9 mouse cellular contexts compared by ENCODE assay signal in the genomic region with DNA sequence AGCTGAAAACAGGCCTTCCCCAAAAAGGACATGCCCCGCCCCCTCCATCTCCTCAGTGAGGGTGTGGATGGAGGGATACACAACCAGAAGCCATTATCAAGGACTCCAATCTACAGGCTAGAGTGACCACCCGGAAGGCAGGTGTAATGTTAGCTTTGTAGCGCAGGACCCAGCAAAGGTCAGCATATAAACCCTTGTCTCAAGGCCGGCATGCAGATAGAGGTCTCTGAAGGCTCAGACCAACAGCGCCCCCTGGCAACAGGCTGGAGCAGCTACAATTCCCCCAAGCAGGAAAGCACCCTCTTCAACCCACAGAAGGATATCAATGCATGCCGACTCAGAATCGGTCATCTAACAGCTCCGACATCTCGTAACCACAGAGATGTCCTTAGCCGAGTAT.
A peak's percentile ranks its signal among the peaks of the same experiment; 100 is the strongest.
DNase-seq lines count a peak whose midpoint lies in the region; ATAC-seq and TF ChIP-seq lines count a peak whose summit lies in the region.
"Had no signal": no experiment of that assay in that cellular context is flagged by ENCODE, and none has a peak within 500 bp of the region (broad histone marks: within the 10 kb centered on the region; RNA-seq: fewer than 3 reads in every experiment).

No protein-coding gene starts in this region.

- H3K4me1 ChIP-seq in hindbrain, embryonic 10.5 days (replicated peaks): peaks cover 15% of the 10 kb centered on the region
- peaks cover 16% of the 10 kb centered on the region for H3K4me1 ChIP-seq in hindbrain, embryonic 16.5 days (ENCODE audit: control insufficient read depth, insufficient read depth, low read depth, low read length)

- no peaks in the 10 kb centered on the region for H3K27me3 ChIP-seq in hindbrain, embryonic 10.5 days (ENCODE audit: insufficient read depth, poor library complexity, severe bottlenecking)
- H3K27me3 ChIP-seq in hindbrain, embryonic 16.5 days (replicated peaks; ENCODE audit: control insufficient read depth, insufficient read depth, low read length): no peaks in the 10 kb centered on the region
- no peaks in the 10 kb centered on the region for H3K27me3 ChIP-seq in C2C12 (ENCODE audit: control insufficient read depth, insufficient read depth, insufficient read length)
- H3K27me3 ChIP-seq: limb, embryonic 13.5 days had no signal

- H3K4me3 ChIP-seq in hindbrain, embryonic 10.5 days: no peak overlapping the region
- no peak overlapping the region for H3K4me3 ChIP-seq in hindbrain, embryonic 16.5 days (ENCODE audit: low read length)
- no peak overlapping the region for H3K4me3 ChIP-seq in C2C12 (ENCODE audit: insufficient read depth, poor library complexity, severe bottlenecking)
- H3K4me3 ChIP-seq: limb, embryonic 13.5 days had no signal

- no peaks in the 10 kb centered on the region for H3K79me2 ChIP-seq in C2C12 (ENCODE audit: control insufficient read depth, insufficient read depth)

- H3K27ac ChIP-seq in hindbrain, embryonic 10.5 days: no peak overlapping the region
- H3K27ac ChIP-seq in hindbrain, embryonic 16.5 days (ENCODE audit: low read depth, low read length): no peak overlapping the region
- H3K27ac ChIP-seq: limb, embryonic 13.5 days had no signal

- no peaks in the 10 kb centered on the region for H3K9me3 ChIP-seq in hindbrain, embryonic 10.5 days
- no peaks in the 10 kb centered on the region for H3K9me3 ChIP-seq in hindbrain, embryonic 16.5 days (ENCODE audit: control insufficient read depth, low read length)
- H3K9me3 ChIP-seq: limb, embryonic 13.5 days had no signal

- no peak overlapping the region for H3ac ChIP-seq in C2C12 (ENCODE audit: control insufficient read depth, insufficient read length, low read depth)

- no peaks in the 10 kb centered on the region for H3K36me3 ChIP-seq in hindbrain, embryonic 10.5 days
- no peaks in the 10 kb centered on the region for H3K36me3 ChIP-seq in hindbrain, embryonic 16.5 days (ENCODE audit: control insufficient read depth, insufficient read depth, low read length)
- H3K36me3 ChIP-seq in C2C12 (ENCODE audit: control insufficient read depth, insufficient read depth): peaks cover 2% of the 10 kb centered on the region
- H3K36me3 ChIP-seq: limb, embryonic 13.5 days had no signal

- no peaks in the 10 kb centered on the region for H3K79me3 ChIP-seq in C2C12 (ENCODE audit: low read depth)

- no peak for ATAC-seq in hindbrain, embryonic 16.5 days

- WGBS in hindbrain, embryonic 10.5 days: 67% methylated on average over 10 of the region's 10 CpGs
- WGBS in hindbrain, embryonic 16.5 days: 70% methylated on average over 10 of the region's 10 CpGs

- no peak overlapping the region for H3K9ac ChIP-seq in hindbrain, embryonic 16.5 days (ENCODE audit: low read depth, low read length)
- H3K9ac ChIP-seq: limb, embryonic 13.5 days had no signal

- H3K4me2 ChIP-seq in hindbrain, embryonic 16.5 days (ENCODE audit: low read length): no peak overlapping the region
- H3K4me2 ChIP-seq: limb, embryonic 13.5 days had no signal

- DNase-seq in hindbrain, embryonic 10.5 days (ENCODE audit: low spot score): peak; percentile 48
- DNase-seq in adrenal gland, postnatal 25 days: peak; percentile 87
- DNase-seq in embryo, embryonic 11.5 days (ENCODE audit: low read depth, low spot score): peak; percentile 27
- peak; percentile 75 to 76 for DNase-seq in kidney, postnatal 4 days
- DNase-seq in natural killer cell, adult 2 months (ENCODE audit: low spot score in 2 of 2): peak; percentile 9 to 30
- peak; percentile 79 for DNase-seq in thymus, postnatal 4 days

- TF ChIP-seq CTCF in C2C12 (IDR thresholded peaks at IDR 0.05; ENCODE audit: control insufficient read depth, insufficient read depth, insufficient read length): peak; percentile 54

TF ChIP-seq in C2C12, 6 proteins besides CTCF, POLR2A, EP300 and RAD21:
- TF ChIP-seq MYOG (IDR thresholded peaks at IDR 0.05; ENCODE audit: control insufficient read depth, extremely low read depth, insufficient read length) (no peak), USF1 (IDR thresholded peaks at IDR 0.05; ENCODE audit: low read depth) (no peak), CEBPB (IDR thresholded peaks at IDR 0.05; ENCODE audit: low read depth) (no peak), MYOD1 (IDR thresholded peaks at IDR 0.05; ENCODE audit: control insufficient read depth, insufficient read length, low read depth) (no peak), MAX (IDR thresholded peaks at IDR 0.05) (no peak), FOSL1 (IDR thresholded peaks at IDR 0.05; ENCODE audit: insufficient read depth, low read length, poor library complexity, severe bottlenecking) (no peak)

Comparison
In these comparisons a context has a peak if more than half of its experiments do, and no peak if none do; other contexts are left out.
1. DNase-seq: peak in every context shown above with its lines; median percentile 87 in adrenal gland, postnatal 25 days; 79 in thymus, postnatal 4 days; 76 in kidney, postnatal 4 days; 48 in hindbrain, embryonic 10.5 days; 27 in embryo, embryonic 11.5 days; 20 in natural killer cell, adult 2 months.